Mouse (Mus musculus) intestine, embryonic 14.5 days (tissue): ENCODE results near the gene 1700016D06Rik. TPM values are rescaled to one million over a fixed set of nuclear protein-coding genes. Genes with fewer than 3 reads are reported as not detected.

Experiments used
- ATAC-seq: fragments of 200-750 bp; cut with Nextera tagmentation; replicated peaks from 2 replicates; pipeline ENCODE4 v1.8.0; 2017; ENCODE audit warnings: low read depth, moderate number of reproducible peaks, moderate TSS enrichment, moderate library complexity; ENCODE audit not compliant: low FRiP score, low TSS enrichment
- DNase-seq: peaks from one replicate; pipeline ENCODE4 v3.0.0-alpha.2; 2018; ENCODE audit warnings: low spot score
- H3K27ac ChIP-seq: fragments of 300-500 bp; sonication (generic); 2 replicates; pipeline ENCODE4 v1.5.1; 2014; ENCODE audit warnings: low read depth, mild to moderate bottlenecking, control low read depth
- H3K27me3 ChIP-seq: fragments of 300-500 bp; sonication (generic); replicated peaks from 2 replicates; pipeline ENCODE4 v1.6.1; 2014; ENCODE audit warnings: low read length, control low read depth; ENCODE audit not compliant: control insufficient read depth, insufficient read depth
- H3K36me3 ChIP-seq: fragments of 300-500 bp; sonication (generic); 2 replicates; pipeline ENCODE4 v1.6.1; 2014; ENCODE audit warnings: low read length, control low read depth; ENCODE audit not compliant: control insufficient read depth, insufficient read depth
- H3K4me1 ChIP-seq: fragments of 300-500 bp; sonication (generic); replicated peaks from 2 replicates; pipeline ENCODE4 v1.6.1; 2014; ENCODE audit warnings: low read length, control low read depth, mixed read lengths; ENCODE audit not compliant: control insufficient read depth, insufficient read depth
- H3K4me2 ChIP-seq: fragments of 300-500 bp; sonication (generic); 2 replicates; pipeline ENCODE4 v1.6.1; 2014; ENCODE audit warnings: low read length
- H3K4me3 ChIP-seq: fragments of 300-500 bp; sonication (generic); 2 replicates; pipeline ENCODE4 v1.5.1; 2014; ENCODE audit warnings: low read depth, low read length, control low read depth, mixed read lengths
- H3K9ac ChIP-seq: fragments of 300-500 bp; sonication (generic); 2 replicates; pipeline ENCODE4 v1.6.1; 2014; ENCODE audit warnings: mild to moderate bottlenecking, low read length
- H3K9me3 ChIP-seq: fragments of 300-500 bp; sonication (generic); 2 replicates; pipeline ENCODE4 v1.6.1; 2016; ENCODE audit warnings: low read length, control low read depth; ENCODE audit not compliant: control insufficient read depth
- WGBS: fragments of 180-500 bp; shearing (Covaris S2); extraction: QIAGEN DNeasy Blood & Tissue Kit; methylation state at CpG from one replicate; pipeline ENCODE4 v1.1.7; 2014; 5-methylcytosine and 5-hydroxymethylcytosine counted together
- polyA plus RNA-seq: library from polyadenylated mRNA; unstranded; fragments of >200 nt; fragmentation: Nextera tagmentation; extraction: Ambion mirVana; gene quantifications from 2 replicates; pipeline ENCODE4 v1.2.1, GENCODE M21; 2014

1700016D06Rik gene
- polyA plus RNA-seq, 1 experiment from 2014 or later = not detected

- no peak for DNase-seq
- Histone ChIP-seq H3K4me1 (no peaks in the 10 kb centered on the region; the same call in 1 of the 2 replicates), H3K36me3 (no peaks in the 10 kb centered on the region), H3K4me3 (no peak overlapping the region), H3K9ac (no peak overlapping the region), H3K4me2 (no peak overlapping the region), H3K27me3 (peaks cover 40% of the 10 kb centered on the region), H3K27ac (no peak overlapping the region), H3K9me3 (no peaks in the 10 kb centered on the region)
- ATAC-seq = no peak
- 59% methylated on average over 12 of the region's 12 CpGs for WGBS
These were observed 29.5 kb upstream of the 1700016D06Rik start for GRCm38 (mm10) chr8:11730271-11730940.

GRCm38 (mm10) chr8:11728482-11729295 lies 27.8 kb upstream of the 1700016D06Rik start:
- DNase-seq (peak; percentile 78), ATAC-seq (peak; percentile 9; the same call in 1 of the 2 replicates)
- H3K9me3 ChIP-seq = no peaks in the 10 kb centered on the region
- H3K4me1 ChIP-seq = no peaks in the 10 kb centered on the region; the same call in 1 of the 2 replicates
- no peak overlapping the region for H3K27ac ChIP-seq
- no peaks in the 10 kb centered on the region for H3K36me3 ChIP-seq
- H3K27me3 ChIP-seq = peaks cover 46% of the 10 kb centered on the region
- peak overlapping the region; percentile 62 for H3K4me3 ChIP-seq
- 2% methylated on average over 51 of the region's 61 CpGs for WGBS
- H3K9ac ChIP-seq = peak overlapping the region; percentile 59
- peak overlapping the region; percentile 93 for H3K4me2 ChIP-seq

GRCm38 (mm10) chr8:11727651-11728481 lies 27.0 kb upstream of the 1700016D06Rik start, which contains the start of gene Arhgef7:
Gene Arhgef7, plus strand, starts transcription at chr8:11727721.
- Histone ChIP-seq H3K27ac (no peak within 1 kb of the TSS), H3K9ac (peak within 1 kb of the TSS; percentile 59), H3K4me2 (peak within 1 kb of the TSS; percentile 93), H3K4me1 (no peaks in the 10 kb centered on the region; the same call in 1 of the 2 replicates), H3K4me3 (peak within 1 kb of the TSS; percentile 62), H3K36me3 (no peaks in the 10 kb centered on the region), H3K9me3 (no peaks in the 10 kb centered on the region), H3K27me3 (peaks cover 53% of the 10 kb centered on the region)
- under 1% methylated on average over 79 of the region's 127 CpGs for WGBS
- DNase-seq = peak; percentile 80
- ATAC-seq = peak; percentile 80

GRCm38 (mm10) chr8:11727273-11727650 lies 26.4 kb upstream of the 1700016D06Rik start:
- ATAC-seq (0 out of 2 replicates have a peak, but pooled peaks have one; percentile 6), DNase-seq (peak; percentile 62)
- Histone ChIP-seq H3K9me3 (no peaks in the 10 kb centered on the region), H3K4me1 (no peaks in the 10 kb centered on the region; the same call in 1 of the 2 replicates), H3K27me3 (peaks cover 53% of the 10 kb centered on the region), H3K9ac (peak overlapping the region; percentile 59), H3K27ac (no peak overlapping the region), H3K4me2 (peak overlapping the region; percentile 93), H3K4me3 (peak overlapping the region; percentile 62), H3K36me3 (no peaks in the 10 kb centered on the region)
- under 1% methylated on average over 22 of the region's 22 CpGs for WGBS

GRCm38 (mm10) chr8:11717194-11717593 lies 16.3 kb upstream of the 1700016D06Rik start:
- H3K4me1 ChIP-seq = no peaks in the 10 kb centered on the region
- ATAC-seq (no peak), DNase-seq (no peak)
- no peak overlapping the region for H3K4me2 ChIP-seq
- H3K36me3 ChIP-seq = no peaks in the 10 kb centered on the region
- no peak overlapping the region for H3K4me3 ChIP-seq
- H3K27me3 ChIP-seq = no peaks in the 10 kb centered on the region; the same call in 1 of the 2 replicates
- WGBS = 65% methylated on average over 4 of the region's 4 CpGs
- H3K9ac ChIP-seq = no peak overlapping the region
- no peaks in the 10 kb centered on the region for H3K9me3 ChIP-seq
- H3K27ac ChIP-seq = no peak overlapping the region

GRCm38 (mm10) chr8:11712244-11712643 lies 11.4 kb upstream of the 1700016D06Rik start:
- Histone ChIP-seq H3K4me3 (no peak overlapping the region), H3K27me3 (no peaks in the 10 kb centered on the region), H3K36me3 (no peaks in the 10 kb centered on the region), H3K27ac (no peak overlapping the region), H3K4me2 (no peak overlapping the region), H3K4me1 (0 out of 2 replicates have a peak, but pooled peaks cover 4% of the 10 kb centered on the region), H3K9me3 (no peaks in the 10 kb centered on the region), H3K9ac (no peak overlapping the region)
- no peak for DNase-seq
- ATAC-seq = no peak
- WGBS = 82% methylated on average over 6 of the region's 6 CpGs

- Histone ChIP-seq H3K36me3 (no peaks in the 10 kb centered on the region), H3K27me3 (no peaks in the 10 kb centered on the region), H3K9me3 (no peaks in the 10 kb centered on the region), H3K27ac (no peak overlapping the region), H3K9ac (no peak overlapping the region), H3K4me3 (no peak overlapping the region), H3K4me1 (0 out of 2 replicates have a peak, but pooled peaks cover 4% of the 10 kb centered on the region), H3K4me2 (no peak overlapping the region)
- ATAC-seq = no peak
- DNase-seq = no peak
- WGBS = 52% methylated on average over 5 of the region's 5 CpGs
These were observed 9.6 kb upstream of the 1700016D06Rik start for GRCm38 (mm10) chr8:11710415-11710814.

GRCm38 (mm10) chr8:11709542-11709941 lies 8.7 kb upstream of the 1700016D06Rik start:
- H3K27me3 ChIP-seq = no peaks in the 10 kb centered on the region
- H3K4me1 ChIP-seq = 0 out of 2 replicates have a peak, but pooled peaks cover 4% of the 10 kb centered on the region
- H3K36me3 ChIP-seq = no peaks in the 10 kb centered on the region
- H3K4me2 ChIP-seq = no peak overlapping the region
- H3K9ac ChIP-seq = no peak overlapping the region
- no peak overlapping the region for H3K4me3 ChIP-seq
- H3K27ac ChIP-seq = no peak overlapping the region
- no peaks in the 10 kb centered on the region for H3K9me3 ChIP-seq
- DNase-seq (no peak), ATAC-seq (no peak)
- WGBS = 83% methylated on average over 3 of the region's 3 CpGs
